Comparison of ENCODE assay signal across 25 mouse cellular contexts in the genomic region with DNA sequence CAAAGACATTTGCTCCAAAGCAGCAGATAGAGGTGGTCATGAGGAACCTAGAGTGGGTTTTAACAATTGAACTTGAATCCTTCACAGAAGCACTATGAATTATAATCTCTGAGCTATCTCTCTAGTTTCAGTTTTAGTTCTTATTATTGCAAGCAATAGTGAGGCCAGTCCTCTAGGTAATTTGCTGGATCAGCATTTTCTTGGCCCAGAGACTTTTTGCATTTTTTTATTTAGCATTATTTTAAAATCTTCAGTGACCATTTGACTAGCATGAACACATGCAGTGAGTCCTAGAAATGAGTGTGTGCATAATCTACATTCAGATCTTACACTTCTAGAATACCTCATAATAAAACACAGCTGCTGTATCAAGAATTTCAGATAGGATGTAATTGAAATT.
"Had no signal": no experiment of that assay in that cellular context is flagged by ENCODE, and none has a peak within 500 bp of the region (broad histone marks: within the 10 kb centered on the region; RNA-seq: fewer than 3 reads in every experiment).

No protein-coding gene starts in this region.

- H3K4me2 ChIP-seq: embryonic facial prominence, embryonic 12.5 days; embryonic facial prominence, embryonic 13.5 days; embryonic facial prominence, embryonic 15.5 days; forebrain, embryonic 12.5 days; forebrain, embryonic 13.5 days; forebrain, embryonic 15.5 days had no signal

- H3K9me3 ChIP-seq: embryonic facial prominence, embryonic 10.5 days; embryonic facial prominence, embryonic 12.5 days; embryonic facial prominence, embryonic 13.5 days; embryonic facial prominence, embryonic 15.5 days; forebrain, embryonic 10.5 days; forebrain, embryonic 12.5 days; forebrain, embryonic 13.5 days; forebrain, embryonic 15.5 days had no signal

- H3K4me3 ChIP-seq: embryonic facial prominence, embryonic 10.5 days; embryonic facial prominence, embryonic 12.5 days; embryonic facial prominence, embryonic 13.5 days; embryonic facial prominence, embryonic 15.5 days; erythroblast, embryonic 14.5 days; forebrain, embryonic 10.5 days; forebrain, embryonic 12.5 days; forebrain, embryonic 13.5 days; forebrain, embryonic 15.5 days; gastrocnemius, adult 2 months; heart, adult 2 months had no signal

- H3K4me1 ChIP-seq: embryonic facial prominence, embryonic 10.5 days; embryonic facial prominence, embryonic 12.5 days; embryonic facial prominence, embryonic 13.5 days; embryonic facial prominence, embryonic 15.5 days; forebrain, embryonic 10.5 days; forebrain, embryonic 12.5 days; forebrain, embryonic 13.5 days; forebrain, embryonic 15.5 days had no signal

- H3K27me3 ChIP-seq: embryonic facial prominence, embryonic 12.5 days; embryonic facial prominence, embryonic 13.5 days; embryonic facial prominence, embryonic 15.5 days; forebrain, embryonic 12.5 days; forebrain, embryonic 13.5 days; forebrain, embryonic 15.5 days had no signal

- DNase-seq: cerebellum, adult 9-10 months; cerebellum, adult 9-11 months; cerebellum, postnatal 10 days; cerebellum, postnatal 14 days; cerebellum, postnatal 25 days; cerebellum, postnatal 36 days; embryo, embryonic 11 days; forebrain, postnatal 0 days; gastrocnemius, adult 2 months; gastrocnemius, postnatal 10 days; gastrocnemius, postnatal 14 days; gastrocnemius, postnatal 25 days; gastrocnemius, postnatal 36 days; heart, adult 11 months; heart, adult 18-20 months; heart, adult 2 months had no signal

- H3K27ac ChIP-seq: embryonic facial prominence, embryonic 10.5 days; embryonic facial prominence, embryonic 12.5 days; embryonic facial prominence, embryonic 13.5 days; embryonic facial prominence, embryonic 15.5 days; forebrain, embryonic 10.5 days; forebrain, embryonic 12.5 days; forebrain, embryonic 13.5 days; forebrain, embryonic 15.5 days; gastrocnemius, adult 2 months; heart, adult 2 months had no signal

- H3K36me3 ChIP-seq: embryonic facial prominence, embryonic 10.5 days; embryonic facial prominence, embryonic 12.5 days; embryonic facial prominence, embryonic 13.5 days; embryonic facial prominence, embryonic 15.5 days; forebrain, embryonic 10.5 days; forebrain, embryonic 12.5 days; forebrain, embryonic 15.5 days had no signal

- H3K9ac ChIP-seq: embryonic facial prominence, embryonic 12.5 days; embryonic facial prominence, embryonic 13.5 days; embryonic facial prominence, embryonic 15.5 days; forebrain, embryonic 12.5 days; forebrain, embryonic 13.5 days; forebrain, embryonic 15.5 days; forebrain, postnatal 0 days had no signal
